Mouse (Mus musculus) forebrain, embryonic 10.5 days (tissue): ENCODE results near the gene Aifm2. TPM values are rescaled to one million over a fixed set of nuclear protein-coding genes. Genes with fewer than 3 reads are reported as not detected.

Source experiments
- DNase-seq: peaks from one replicate; pipeline ENCODE4 v3.0.0-alpha.2; 2017; ENCODE audit warnings: low spot score; ENCODE audit errors: extremely low spot score
- H3K27ac ChIP-seq: fragments of 300-500 bp; sonication (generic); 2 replicates; pipeline ENCODE4 v1.5.1; 2016; ENCODE audit warnings: mild to moderate bottlenecking
- H3K27me3 ChIP-seq: fragments of 300-500 bp; sonication (generic); 2 replicates; pipeline ENCODE4 v1.6.1; 2016; ENCODE audit warnings: mild to moderate bottlenecking; ENCODE audit not compliant: poor library complexity, severe bottlenecking
- H3K36me3 ChIP-seq: fragments of 300-500 bp; sonication (generic); replicated peaks from 2 replicates; pipeline ENCODE4 v1.6.1; 2016; ENCODE audit warnings: mild to moderate bottlenecking, moderate library complexity
- H3K4me1 ChIP-seq: fragments of 300-500 bp; sonication (generic); 2 replicates; pipeline ENCODE4 v1.6.1; 2016
- H3K4me3 ChIP-seq: fragments of 300-500 bp; sonication (generic); 2 replicates; pipeline ENCODE4 v1.5.1; 2016; ENCODE audit warnings: mild to moderate bottlenecking, moderate library complexity
- H3K9me3 ChIP-seq: fragments of 300-500 bp; sonication (generic); 2 replicates; pipeline ENCODE4 v1.6.1; 2016; ENCODE audit warnings: mild to moderate bottlenecking, moderate library complexity
- WGBS: fragments of 180-500 bp; shearing (Covaris S2); methylation state at CpG from one replicate; pipeline ENCODE4 v1.1.7; 2016; 5-methylcytosine and 5-hydroxymethylcytosine counted together
- polyA plus RNA-seq: library from polyadenylated mRNA; unstranded; fragments of >200 nt; fragmentation: Nextera tagmentation; extraction: Ambion mirVana; gene quantifications from 2 replicates; pipeline ENCODE4 v1.2.1, GENCODE M21; 2016

Gene Aifm2
- polyA plus RNA-seq, 1 experiment from 2014 or later: 8.9 TPM

DNA sequence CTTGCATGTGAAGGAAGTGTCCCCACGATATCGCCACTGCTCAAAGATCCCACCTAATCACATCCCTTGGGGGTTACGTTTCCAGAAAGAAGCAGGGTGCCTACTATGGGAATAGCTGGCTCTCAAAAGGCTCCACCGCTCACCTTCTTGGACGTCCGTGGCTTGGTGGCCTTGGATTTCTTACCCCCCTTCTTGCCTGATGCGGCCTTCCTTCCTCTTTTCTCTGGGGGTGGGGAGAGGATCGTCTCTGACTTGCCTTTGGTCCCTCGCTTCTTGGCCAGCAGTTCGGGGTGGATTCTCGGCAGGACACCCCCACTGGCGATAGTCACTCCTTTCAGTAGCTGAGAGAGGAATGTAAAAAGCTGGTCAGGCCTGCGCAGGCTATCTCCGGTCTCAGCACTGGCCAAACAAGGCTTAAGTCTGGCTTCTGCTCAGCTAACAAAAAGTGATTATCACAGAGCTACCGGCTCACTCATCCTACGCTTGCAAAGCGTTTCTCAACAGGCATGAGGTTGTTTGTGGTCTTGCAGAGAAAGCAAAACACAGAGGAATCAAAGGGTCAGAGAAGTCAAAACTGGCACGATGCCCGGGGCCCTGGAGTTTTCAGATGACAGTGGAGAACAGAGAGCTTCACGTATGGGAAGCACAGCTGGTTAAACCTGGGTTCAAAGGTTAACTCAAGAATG is 36.6 kb downstream of the Aifm2 start:
- no peak for DNase-seq
- Histone ChIP-seq H3K27me3 (no peaks in the 10 kb centered on the region), H3K4me1 (no peaks in the 10 kb centered on the region), H3K36me3 (peaks cover 99% of the 10 kb centered on the region), H3K4me3 (no peak overlapping the region), H3K27ac (no peak overlapping the region), H3K9me3 (no peaks in the 10 kb centered on the region)
- WGBS: 88% methylated on average over 20 of the region's 20 CpGs

DNA sequence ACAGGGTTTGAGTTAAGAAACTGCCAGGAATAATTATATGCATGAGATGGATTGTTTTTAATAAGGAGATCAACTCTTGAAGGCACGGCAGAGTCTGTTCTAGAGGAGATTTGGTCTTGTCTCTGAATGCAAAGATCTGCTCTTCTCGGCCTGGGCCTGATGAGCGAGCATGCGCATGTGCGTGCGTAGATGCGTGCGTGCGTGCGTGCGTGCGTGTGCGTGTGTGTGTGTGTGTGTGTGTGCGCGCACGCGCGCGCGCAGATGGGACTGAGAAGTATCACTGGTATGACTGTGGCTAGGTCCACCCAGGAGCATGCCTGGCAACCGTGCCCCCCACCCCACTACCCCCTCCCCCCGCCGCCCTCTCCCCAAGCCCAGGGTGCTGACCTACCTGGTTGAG is 38.0 kb downstream of the Aifm2 start:
- Histone ChIP-seq H3K27ac (no peak overlapping the region), H3K9me3 (no peaks in the 10 kb centered on the region), H3K4me3 (no peak overlapping the region), H3K36me3 (peaks cover 99% of the 10 kb centered on the region), H3K27me3 (no peaks in the 10 kb centered on the region), H3K4me1 (no peaks in the 10 kb centered on the region; the same call in 1 of the 2 replicates)
- WGBS: 97% methylated on average over 23 of the region's 23 CpGs
- DNase-seq: no peak

DNA sequence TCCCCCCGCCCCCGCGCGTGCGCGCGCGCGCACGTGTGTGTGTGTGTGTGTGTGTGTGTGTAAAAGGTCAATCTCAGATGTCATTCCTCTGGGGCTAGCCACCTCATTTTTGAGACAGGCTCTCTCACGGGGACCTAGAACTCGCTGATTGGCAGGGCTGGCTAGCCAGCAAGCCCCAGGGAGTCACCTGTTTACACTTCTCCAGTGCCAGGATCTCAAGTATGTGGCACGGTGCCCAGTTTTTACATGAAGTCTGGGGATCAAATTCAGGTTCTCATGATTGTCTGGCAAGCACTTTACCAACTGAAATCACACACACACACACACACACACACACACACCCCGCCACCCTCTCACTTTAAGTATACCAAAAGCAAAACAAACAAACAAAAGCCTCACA is 42.0 kb downstream of the Aifm2 start:
- no peak overlapping the region for H3K4me3 ChIP-seq
- no peaks in the 10 kb centered on the region for H3K9me3 ChIP-seq
- H3K27me3 ChIP-seq: no peaks in the 10 kb centered on the region
- DNase-seq: no peak
- H3K27ac ChIP-seq: no peak overlapping the region
- peaks cover 10% of the 10 kb centered on the region for H3K4me1 ChIP-seq
- 96% methylated on average over 14 of the region's 14 CpGs for WGBS
- peaks cover 69% of the 10 kb centered on the region for H3K36me3 ChIP-seq

DNA sequence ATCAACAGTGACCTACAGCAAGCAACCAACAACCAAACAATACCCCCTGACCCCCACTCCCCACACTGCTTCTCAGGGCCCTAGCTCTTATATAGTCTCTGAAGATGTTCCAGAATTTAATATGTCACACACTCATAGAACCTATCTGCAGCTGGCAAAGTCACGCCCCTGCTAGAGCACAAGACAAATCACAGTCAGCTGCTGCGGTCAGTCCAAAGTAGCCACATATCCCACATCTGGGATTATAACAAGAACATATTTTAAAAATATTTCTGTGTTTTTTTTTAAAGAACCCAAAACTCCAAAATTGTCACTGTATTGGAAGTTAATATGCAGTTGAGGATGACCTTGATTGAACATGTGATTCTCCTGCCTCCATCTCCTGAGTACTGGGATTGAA is 43.8 kb downstream of the Aifm2 start:
- Histone ChIP-seq H3K4me3 (no peak overlapping the region), H3K36me3 (peaks cover 54% of the 10 kb centered on the region), H3K27ac (no peak overlapping the region), H3K27me3 (no peaks in the 10 kb centered on the region), H3K4me1 (peaks cover 10% of the 10 kb centered on the region), H3K9me3 (no peaks in the 10 kb centered on the region)
- DNase-seq: no peak
- WGBS: 96% methylated on average over 2 of the region's 2 CpGs

DNA sequence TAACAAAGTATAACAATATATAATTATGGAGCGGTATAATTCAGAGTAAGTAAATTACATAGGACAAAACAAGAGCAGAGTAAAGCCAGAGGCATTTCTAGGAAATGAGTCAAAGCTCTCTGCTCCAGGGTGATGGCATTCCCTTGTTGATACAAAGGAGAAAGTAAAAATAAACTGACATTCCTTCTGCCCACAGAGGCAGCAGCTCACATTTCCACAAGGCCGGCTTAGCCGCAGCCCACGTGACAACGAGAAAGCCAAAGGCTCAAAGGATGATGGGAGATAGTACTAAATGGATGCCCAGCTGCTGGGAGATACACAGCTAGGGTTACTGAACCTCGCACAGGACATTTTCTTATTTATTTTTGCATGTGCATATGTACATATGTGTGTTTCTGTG is 44.8 kb downstream of the Aifm2 start:
- Histone ChIP-seq H3K27me3 (no peaks in the 10 kb centered on the region; the same call in 1 of the 2 replicates), H3K4me1 (peaks cover 13% of the 10 kb centered on the region), H3K36me3 (peaks cover 54% of the 10 kb centered on the region), H3K27ac (no peak overlapping the region), H3K4me3 (no peak overlapping the region), H3K9me3 (no peaks in the 10 kb centered on the region)
- DNase-seq: no peak
- 78% methylated on average over 6 of the region's 6 CpGs for WGBS

DNA sequence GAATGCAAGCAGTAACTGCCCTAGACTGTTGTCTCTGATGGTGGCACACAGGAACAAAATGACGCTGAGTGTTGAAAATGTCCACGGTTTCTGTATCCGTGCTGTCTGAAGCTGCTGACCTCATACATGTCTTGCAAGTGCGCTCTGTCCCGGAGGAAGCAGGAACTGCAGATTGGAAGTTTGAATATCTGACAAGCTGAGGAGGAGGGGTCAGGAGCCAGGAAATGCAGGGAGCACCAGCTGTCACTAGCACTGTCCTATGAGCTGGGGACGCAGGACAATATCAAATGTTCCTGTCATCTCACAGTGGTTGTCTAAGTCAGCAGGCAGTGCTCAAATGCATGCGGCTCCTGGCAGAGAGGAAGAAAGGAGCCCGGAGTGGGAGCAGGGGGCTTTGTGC is 49.6 kb downstream of the Aifm2 start:
- no peak for DNase-seq
- WGBS: 89% methylated on average over 8 of the region's 8 CpGs
- Histone ChIP-seq H3K27ac (no peak overlapping the region), H3K27me3 (no peaks in the 10 kb centered on the region; the same call in 1 of the 2 replicates), H3K9me3 (no peaks in the 10 kb centered on the region), H3K4me3 (no peak overlapping the region), H3K36me3 (peaks cover 41% of the 10 kb centered on the region), H3K4me1 (peaks cover 39% of the 10 kb centered on the region)

DNA sequence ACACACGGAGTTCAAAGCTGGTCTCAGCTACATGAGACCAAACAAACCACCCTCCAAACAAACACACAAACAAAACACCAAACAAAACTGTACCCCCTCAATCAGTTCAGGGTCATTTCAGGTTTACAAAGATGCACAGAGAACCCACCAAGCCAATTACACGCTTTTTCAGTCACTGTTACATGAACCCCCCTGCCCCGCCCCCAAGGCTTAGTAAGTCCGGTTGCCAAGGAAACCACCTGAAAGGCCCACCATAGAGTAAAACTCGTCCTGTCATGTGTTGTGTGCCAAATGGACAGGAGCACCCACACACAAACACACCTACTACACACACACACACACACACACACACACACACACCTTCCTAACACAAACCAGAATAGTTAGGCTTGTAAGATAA is 50.5 kb downstream of the Aifm2 start:
- Histone ChIP-seq H3K4me1 (peaks cover 33% of the 10 kb centered on the region), H3K4me3 (no peak overlapping the region), H3K36me3 (peaks cover 50% of the 10 kb centered on the region), H3K27me3 (no peaks in the 10 kb centered on the region; the same call in 1 of the 2 replicates), H3K9me3 (no peaks in the 10 kb centered on the region), H3K27ac (no peak overlapping the region)
- 43% methylated on average over 5 of the region's 5 CpGs for WGBS
- DNase-seq: peak; percentile 35

DNA sequence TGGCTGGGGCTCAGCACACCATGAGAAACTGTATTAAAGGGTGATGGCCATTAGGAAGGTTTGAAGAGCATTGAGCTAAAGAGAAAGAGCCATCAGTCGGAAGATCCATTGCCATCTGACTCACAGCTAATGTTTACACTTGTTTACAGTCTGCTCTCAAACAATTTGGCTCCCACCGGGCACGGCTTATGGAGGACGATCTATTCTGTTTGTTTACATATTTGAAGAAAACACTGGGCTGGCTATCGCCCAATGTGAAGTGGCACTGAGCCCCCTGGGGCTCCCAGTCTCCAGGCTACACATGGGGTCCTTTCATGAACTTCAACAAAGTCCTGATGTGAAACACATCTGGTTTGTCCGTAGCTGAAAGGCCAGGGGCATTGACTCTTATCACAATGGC is 51.7 kb downstream of the Aifm2 start:
- Histone ChIP-seq H3K36me3 (peaks cover 60% of the 10 kb centered on the region), H3K27ac (no peak overlapping the region)
- WGBS: 70% methylated on average over 6 of the region's 6 CpGs

DNA sequence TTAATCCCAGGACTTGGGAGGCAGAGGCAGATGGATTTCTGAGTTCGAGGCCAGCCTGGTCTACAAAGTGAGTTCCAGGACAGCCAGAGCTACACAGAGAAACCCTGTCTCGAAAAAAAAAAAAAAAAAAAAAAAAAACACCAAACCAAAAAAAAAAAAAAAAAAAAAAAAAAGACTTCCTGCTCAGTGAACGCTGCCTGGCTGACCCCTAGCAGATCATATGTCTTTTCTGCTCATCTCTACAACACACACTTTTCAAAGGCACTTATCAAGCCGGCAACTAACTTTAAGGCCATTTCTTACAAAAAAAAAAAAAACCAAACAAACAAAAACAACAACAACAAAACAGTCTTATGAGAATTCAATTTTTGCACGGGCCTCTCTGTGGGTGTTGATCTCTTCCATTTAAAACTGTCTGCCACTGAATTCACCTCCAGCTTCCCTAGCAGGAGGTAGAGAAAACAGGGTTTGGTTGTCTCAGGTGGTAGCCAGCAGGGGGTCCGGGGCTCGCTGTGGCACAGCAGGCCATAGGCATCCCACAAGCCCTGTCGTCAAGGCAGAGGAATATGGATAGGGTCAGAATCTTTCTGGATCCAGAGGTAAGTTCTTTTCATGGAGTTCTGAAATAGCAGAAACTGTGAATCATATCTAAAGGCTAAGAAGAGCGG is 66.5 kb downstream of the Aifm2 start:
- peak overlapping the region; percentile 100 for H3K27ac ChIP-seq
- no peak for DNase-seq

More for the DNA sequence above, 51.7 kb downstream of the Aifm2 start:
- no peaks in the 10 kb centered on the region; the same call in 1 of the 2 replicates for H3K27me3 ChIP-seq
- H3K9me3 ChIP-seq: no peaks in the 10 kb centered on the region
- peaks cover 33% of the 10 kb centered on the region for H3K4me1 ChIP-seq
- H3K4me3 ChIP-seq: no peak overlapping the region
- no peak for DNase-seq

DNA sequence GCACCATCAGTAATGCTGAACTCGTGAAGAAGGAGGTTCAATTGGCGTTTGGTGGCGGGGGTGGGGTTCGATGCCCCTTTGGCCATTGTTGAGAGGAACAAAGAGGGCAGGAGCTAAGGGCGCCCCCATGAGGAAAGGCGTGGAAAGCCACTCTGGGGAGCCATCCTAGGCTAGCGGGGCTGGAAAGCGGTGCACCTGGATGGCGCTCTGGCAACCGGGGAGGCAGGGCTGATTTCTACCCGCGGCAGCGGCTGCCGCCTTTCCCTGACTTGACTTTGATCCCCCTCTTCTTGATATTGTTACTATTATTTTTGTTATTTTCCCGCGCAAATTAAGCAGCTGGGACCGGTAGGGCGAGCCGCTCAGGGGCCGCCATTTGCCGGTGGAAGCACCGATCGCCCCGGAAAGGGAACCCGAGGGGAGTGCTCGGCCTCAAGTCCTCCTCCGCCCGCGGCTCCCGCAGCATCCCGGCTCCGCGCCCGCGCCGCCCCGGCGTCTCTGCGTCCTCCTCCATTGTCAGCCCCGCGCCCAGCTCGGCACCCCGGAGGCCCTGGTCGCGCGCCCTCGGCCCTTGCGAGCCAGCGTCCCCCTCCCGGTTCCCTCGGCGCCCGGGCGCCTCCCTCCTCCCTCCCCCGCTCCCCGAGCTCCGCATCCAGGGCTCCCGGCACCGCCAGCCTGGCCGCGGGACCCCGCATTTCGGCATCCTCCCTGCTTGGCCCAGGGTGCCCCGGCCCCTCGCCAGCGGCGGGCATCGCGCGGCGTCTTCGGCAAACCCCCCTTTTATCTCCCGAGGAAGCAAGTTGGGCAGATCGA is 67.9 kb downstream of the Aifm2 start:
- DNase-seq: peak; percentile 81
- Histone ChIP-seq H3K9me3 (no peaks in the 10 kb centered on the region), H3K27me3 (no peaks in the 10 kb centered on the region), H3K4me3 (peak overlapping the region; percentile 97), H3K36me3 (peaks cover 32% of the 10 kb centered on the region), H3K4me1 (peaks cover 34% of the 10 kb centered on the region), H3K27ac (peak overlapping the region; percentile 100)
- under 1% methylated on average over 73 of the region's 74 CpGs for WGBS

More for the DNA sequence above, 66.5 kb downstream of the Aifm2 start:
- H3K36me3 ChIP-seq: peaks cover 43% of the 10 kb centered on the region
- 27% methylated on average over 9 of the region's 9 CpGs for WGBS
- peak overlapping the region; percentile 97 for H3K4me3 ChIP-seq
- H3K27me3 ChIP-seq: no peaks in the 10 kb centered on the region
- H3K9me3 ChIP-seq: no peaks in the 10 kb centered on the region
- H3K4me1 ChIP-seq: peaks cover 31% of the 10 kb centered on the region

DNA sequence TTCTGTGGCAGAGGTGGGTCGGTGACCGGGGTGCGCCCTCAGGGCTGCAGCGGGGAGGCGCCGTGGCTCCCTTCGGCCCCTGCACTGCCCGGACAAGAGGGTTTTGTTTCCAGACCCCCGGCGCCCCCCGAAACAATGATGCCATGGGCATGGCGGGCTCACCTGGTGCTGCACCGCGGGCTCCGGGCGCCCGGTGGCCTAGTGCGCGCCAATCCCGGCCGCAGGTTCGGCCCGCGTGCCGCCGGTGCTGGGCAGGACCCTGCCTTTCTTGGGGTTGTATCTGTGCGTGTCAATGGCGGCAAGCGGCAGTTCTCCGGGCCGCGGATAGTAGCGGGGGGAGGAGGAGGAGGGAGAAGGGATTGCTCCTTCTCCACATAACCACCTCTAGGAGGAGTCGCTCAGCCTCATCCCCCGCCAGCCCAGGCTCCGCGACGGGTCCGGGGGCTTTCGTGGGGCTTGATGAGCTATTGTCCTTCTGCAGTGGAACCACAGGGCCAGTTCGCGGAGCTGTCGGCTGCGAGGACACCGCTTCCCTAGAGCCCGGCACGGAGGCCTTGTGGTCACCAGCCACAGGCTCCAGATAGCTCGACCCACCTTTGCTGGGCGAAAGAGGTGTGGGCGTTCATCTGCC is 68.7 kb downstream of the Aifm2 start, which contains the start of gene H2afy2:
Gene H2afy2 (minus strand): TSS at position 527 of the 631 bp plus-strand sequence.
- H3K27ac ChIP-seq: peak within 1 kb of the TSS; percentile 100

DNA sequence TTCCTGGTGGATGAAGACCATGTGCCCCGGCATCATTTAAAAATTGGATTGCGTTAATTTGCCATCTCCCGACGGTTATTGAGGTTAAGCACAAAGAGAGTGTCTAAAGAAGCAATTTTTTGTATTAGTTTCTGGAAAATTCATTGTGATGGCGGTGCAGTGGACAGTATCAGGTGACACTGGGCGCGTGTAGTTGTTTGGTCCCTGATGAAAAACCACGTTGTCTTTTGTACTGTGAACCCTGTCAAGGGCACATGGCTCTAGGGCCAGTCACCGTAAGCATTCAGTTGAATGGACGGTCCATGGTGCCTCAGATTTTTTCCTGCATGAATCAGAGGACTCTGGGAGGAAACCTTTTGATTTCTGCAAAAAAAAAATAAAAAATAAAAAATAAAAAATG is 69.4 kb downstream of the Aifm2 start:
- Histone ChIP-seq H3K9me3 (no peaks in the 10 kb centered on the region), H3K27me3 (no peaks in the 10 kb centered on the region), H3K4me3 (peak overlapping the region; percentile 97), H3K4me1 (peaks cover 34% of the 10 kb centered on the region), H3K36me3 (peaks cover 18% of the 10 kb centered on the region), H3K27ac (peak overlapping the region; percentile 100)
- 14% methylated on average over 10 of the region's 10 CpGs for WGBS
- DNase-seq: no peak

More for the DNA sequence above, 68.7 kb downstream of the Aifm2 start, which contains the start of gene H2afy2:
- H3K27me3 ChIP-seq: no peaks in the 10 kb centered on the region
- H3K36me3 ChIP-seq: peaks cover 25% of the 10 kb centered on the region
- peak within 1 kb of the TSS; percentile 97 for H3K4me3 ChIP-seq
- peak; percentile 88 for DNase-seq
- H3K9me3 ChIP-seq: no peaks in the 10 kb centered on the region
- peaks cover 34% of the 10 kb centered on the region for H3K4me1 ChIP-seq
- WGBS: under 1% methylated on average over 47 of the region's 50 CpGs
